Mouse (Mus musculus) forebrain, embryonic 16.5 days (tissue): Measurements from ENCODE around the gene Golga4. TPM values are rescaled to one million over a fixed set of nuclear protein-coding genes. Genes with fewer than 3 reads are reported as not detected.

ENCODE experiments used
- ATAC-seq: fragments of 200-750 bp; cut with Nextera tagmentation; 2 replicates; pipeline ENCODE4 v1.8.0; 2017; ENCODE audit warnings: mild to moderate bottlenecking, moderate library complexity
- H3K27ac ChIP-seq: fragments of 300-500 bp; sonication (generic); 2 replicates; pipeline ENCODE4 v1.5.1; 2014; ENCODE audit warnings: low read length, control low read depth
- H3K27me3 ChIP-seq: fragments of 300-500 bp; sonication (generic); replicated peaks from 2 replicates; pipeline ENCODE4 v1.6.1; 2014; ENCODE audit warnings: low read length; ENCODE audit not compliant: control insufficient read depth, insufficient read depth
- H3K36me3 ChIP-seq: fragments of 300-500 bp; sonication (generic); 2 replicates; pipeline ENCODE4 v1.6.1; 2014; ENCODE audit not compliant: control insufficient read depth, insufficient read depth
- H3K4me1 ChIP-seq: fragments of 300-500 bp; sonication (generic); replicated peaks from 2 replicates; pipeline ENCODE4 v1.6.1; 2014; ENCODE audit warnings: low read length; ENCODE audit not compliant: control insufficient read depth, insufficient read depth
- H3K4me2 ChIP-seq: fragments of 300-500 bp; sonication (generic); 2 replicates; pipeline ENCODE4 v1.6.1; 2014; ENCODE audit warnings: mild to moderate bottlenecking, low read length, control low read depth
- H3K4me3 ChIP-seq: fragments of 300-500 bp; sonication (generic); replicated peaks from 2 replicates; pipeline ENCODE4 v1.5.1; 2014; ENCODE audit warnings: mild to moderate bottlenecking, low read length, control low read depth
- H3K9ac ChIP-seq: fragments of 300-500 bp; sonication (generic); replicated peaks from 2 replicates; pipeline ENCODE4 v1.6.1; 2014; ENCODE audit warnings: low read depth, low read length, control low read depth
- H3K9me3 ChIP-seq: fragments of 300-500 bp; sonication (generic); 2 replicates; pipeline ENCODE4 v1.6.1; 2016; ENCODE audit warnings: low read length; ENCODE audit not compliant: control insufficient read depth
- WGBS: fragments of 180-500 bp; shearing (Covaris S2); extraction: QIAGEN DNeasy Blood & Tissue Kit; methylation state at CpG from one replicate; pipeline ENCODE4 v1.1.7; 2014; 5-methylcytosine and 5-hydroxymethylcytosine counted together
- polyA plus RNA-seq: library from polyadenylated mRNA; unstranded; fragments of >200 nt; fragmentation: Nextera tagmentation; extraction: Ambion mirVana; gene quantifications from 2 replicates; pipeline ENCODE4 v1.2.1, GENCODE M21; 2015

The Golga4 gene
- polyA plus RNA-seq, 1 experiment from 2014 or later = 57.4 TPM

- under 1% methylated on average over 31 of the region's 31 CpGs for WGBS
These were observed 28.7 kb upstream of the Golga4 start for GRCm38 (mm10) chr9:118477281-118477931.

GRCm38 (mm10) chr9:118477961-118478360 lies 28.1 kb upstream of the Golga4 start, which contains the start of gene Eomes:
Eomes (plus strand) TSS chr9:118478212.
- peak; percentile 45; the same call in 1 of the 2 replicates for ATAC-seq
- under 1% methylated on average over 9 of the region's 9 CpGs for WGBS

More at GRCm38 (mm10) chr9:118477281-118477931, 28.7 kb upstream of the Golga4 start:
- peak; percentile 30; the same call in 1 of the 2 replicates for ATAC-seq
- Histone ChIP-seq H3K27me3 (peaks cover 38% of the 10 kb centered on the region), H3K9me3 (no peaks in the 10 kb centered on the region), H3K4me1 (peaks cover 36% of the 10 kb centered on the region), H3K9ac (peak overlapping the region; percentile 48; the same call in 1 of the 2 replicates), H3K4me3 (peak overlapping the region; percentile 51), H3K36me3 (no peaks in the 10 kb centered on the region), H3K4me2 (peak overlapping the region; percentile 67), H3K27ac (peak overlapping the region; percentile 46)

GRCm38 (mm10) chr9:118478458-118478838 lies 27.6 kb upstream of the Golga4 start:
- Histone ChIP-seq H3K4me2 (peak overlapping the region; percentile 67), H3K27me3 (peaks cover 46% of the 10 kb centered on the region), H3K4me1 (peaks cover 36% of the 10 kb centered on the region), H3K27ac (peak overlapping the region; percentile 10), H3K9me3 (no peaks in the 10 kb centered on the region), H3K4me3 (peak overlapping the region; percentile 51), H3K9ac (peak overlapping the region; percentile 61), H3K36me3 (no peaks in the 10 kb centered on the region)
- 0% methylated on average over 25 of the region's 29 CpGs for WGBS
- peak; percentile 34 for ATAC-seq

More at GRCm38 (mm10) chr9:118477961-118478360, 28.1 kb upstream of the Golga4 start, which contains the start of gene Eomes:
- Histone ChIP-seq H3K4me1 (peaks cover 36% of the 10 kb centered on the region), H3K9ac (peak within 1 kb of the TSS; percentile 61), H3K4me3 (peak within 1 kb of the TSS; percentile 51), H3K9me3 (no peaks in the 10 kb centered on the region), H3K4me2 (peak within 1 kb of the TSS; percentile 67), H3K36me3 (no peaks in the 10 kb centered on the region), H3K27me3 (peaks cover 42% of the 10 kb centered on the region), H3K27ac (peak within 1 kb of the TSS; percentile 46)

GRCm38 (mm10) chr9:118478839-118479507 lies 27.1 kb upstream of the Golga4 start:
- H3K36me3 ChIP-seq = no peaks in the 10 kb centered on the region
- peak overlapping the region; percentile 10 for H3K27ac ChIP-seq
- H3K4me3 ChIP-seq = peak overlapping the region; percentile 51
- peaks cover 51% of the 10 kb centered on the region for H3K27me3 ChIP-seq
- H3K9me3 ChIP-seq = no peaks in the 10 kb centered on the region
- under 1% methylated on average over 81 of the region's 87 CpGs for WGBS
- H3K4me1 ChIP-seq = peaks cover 36% of the 10 kb centered on the region
- peak overlapping the region; percentile 61 for H3K9ac ChIP-seq
- ATAC-seq = peak; percentile 48
- H3K4me2 ChIP-seq = peak overlapping the region; percentile 67

- peak overlapping the region; percentile 61 for H3K9ac ChIP-seq
- ATAC-seq = 0 out of 2 replicates have a peak, but pooled peaks have one; percentile 2
- 9% methylated on average over 23 of the region's 23 CpGs for WGBS
These were observed 26.4 kb upstream of the Golga4 start for GRCm38 (mm10) chr9:118479508-118480291.

GRCm38 (mm10) chr9:118480292-118480690 lies 25.8 kb upstream of the Golga4 start:
- Histone ChIP-seq H3K36me3 (no peaks in the 10 kb centered on the region), H3K27ac (no peak overlapping the region), H3K9ac (0 out of 2 replicates have a peak overlapping the region, but pooled peaks have one; percentile 61), H3K4me2 (peak overlapping the region; percentile 10; the same call in 1 of the 2 replicates), H3K9me3 (no peaks in the 10 kb centered on the region), H3K27me3 (peaks cover 52% of the 10 kb centered on the region), H3K4me1 (peaks cover 38% of the 10 kb centered on the region), H3K4me3 (peak overlapping the region; percentile 51)
- ATAC-seq = no peak
- 12% methylated on average over 14 of the region's 14 CpGs for WGBS

More at GRCm38 (mm10) chr9:118479508-118480291, 26.4 kb upstream of the Golga4 start:
- Histone ChIP-seq H3K9me3 (no peaks in the 10 kb centered on the region), H3K27me3 (peaks cover 52% of the 10 kb centered on the region), H3K36me3 (no peaks in the 10 kb centered on the region), H3K4me1 (peaks cover 38% of the 10 kb centered on the region), H3K4me3 (peak overlapping the region; percentile 51), H3K27ac (peak overlapping the region; percentile 10; the same call in 1 of the 2 replicates), H3K4me2 (peak overlapping the region; percentile 67)

GRCm38 (mm10) chr9:118482210-118482609 lies 23.9 kb upstream of the Golga4 start:
- H3K9ac ChIP-seq = no peak overlapping the region
- peak overlapping the region; percentile 22 for H3K4me2 ChIP-seq
- 78% methylated on average over 10 of the region's 10 CpGs for WGBS
- no peaks in the 10 kb centered on the region for H3K9me3 ChIP-seq
- no peak for ATAC-seq
- peaks cover 34% of the 10 kb centered on the region for H3K4me1 ChIP-seq
- H3K27me3 ChIP-seq = peaks cover 58% of the 10 kb centered on the region
- H3K36me3 ChIP-seq = no peaks in the 10 kb centered on the region
- no peak overlapping the region for H3K27ac ChIP-seq
- H3K4me3 ChIP-seq = no peak overlapping the region; the same call in 1 of the 2 replicates

GRCm38 (mm10) chr9:118486361-118487095 lies 19.5 kb upstream of the Golga4 start:
- 0 out of 2 replicates have a peak overlapping the region, but pooled peaks have one; percentile 4 for H3K4me3 ChIP-seq
- no peaks in the 10 kb centered on the region for H3K9me3 ChIP-seq
- H3K9ac ChIP-seq = no peak overlapping the region
- no peak overlapping the region for H3K27ac ChIP-seq
- H3K27me3 ChIP-seq = peaks cover 50% of the 10 kb centered on the region
- no peaks in the 10 kb centered on the region for H3K36me3 ChIP-seq
- WGBS = 2% methylated on average over 32 of the region's 32 CpGs
- H3K4me1 ChIP-seq = peaks cover 31% of the 10 kb centered on the region
- H3K4me2 ChIP-seq = peak overlapping the region; percentile 24
- ATAC-seq = no peak
